23 mouse cellular contexts compared by ENCODE assay signal in the genomic region with DNA sequence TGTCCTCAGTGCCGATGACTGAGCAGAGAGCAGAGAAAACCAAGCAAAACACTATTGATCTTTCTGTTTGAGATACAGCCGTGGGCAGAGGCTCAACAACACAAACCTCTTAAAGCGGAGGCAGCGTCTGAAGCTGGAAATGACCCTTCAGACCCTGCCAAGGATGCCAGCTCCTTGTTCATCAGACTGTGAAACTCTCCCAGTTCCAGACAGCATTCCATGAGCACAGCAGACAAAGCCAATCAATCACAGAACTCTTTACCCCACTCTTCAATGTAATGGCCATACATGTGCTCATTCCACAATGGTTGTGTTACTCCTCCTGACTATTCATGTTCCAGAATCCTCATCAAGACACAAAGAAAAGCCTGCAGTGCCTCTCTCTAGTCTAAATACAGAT.
DNase-seq lines count a peak whose midpoint lies in the region; ATAC-seq lines count a peak whose summit lies in the region.
"Had no signal": no experiment of that assay in that cellular context is flagged by ENCODE, and none has a peak within 500 bp of the region (broad histone marks: within the 10 kb centered on the region; RNA-seq: fewer than 3 reads in every experiment).

No protein-coding gene starts in this region.

- H3K4me3 ChIP-seq in heart, embryonic 12.5 days = no peak overlapping the region
- H3K4me3 ChIP-seq in kidney, embryonic 15.5 days (replicated peaks) = peak overlapping the region; percentile 17
- H3K4me3 ChIP-seq: forebrain, embryonic 12.5 days; gastrocnemius, adult 2 months; hindbrain, embryonic 12.5 days; limb, embryonic 12.5 days; midbrain, embryonic 10.5 days had no signal

- H3K9me3 ChIP-seq in heart, embryonic 12.5 days (replicated peaks) = peaks cover 8% of the 10 kb centered on the region; the same call in 1 of the 2 replicates
- H3K9me3 ChIP-seq in kidney, embryonic 15.5 days (replicated peaks) = no peaks in the 10 kb centered on the region
- H3K9me3 ChIP-seq: forebrain, embryonic 12.5 days; hindbrain, embryonic 12.5 days had no signal

- H3K4me2 ChIP-seq in heart, embryonic 12.5 days = no peak overlapping the region
- H3K4me2 ChIP-seq in kidney, embryonic 15.5 days = peak overlapping the region; percentile 41
- H3K4me2 ChIP-seq: forebrain, embryonic 12.5 days; heart, embryonic 11.5 days; hindbrain, embryonic 12.5 days; limb, embryonic 12.5 days; liver, embryonic 11.5 days had no signal

- WGBS in heart, embryonic 12.5 days = 76% methylated on average over 4 of the region's 4 CpGs
- WGBS in kidney, embryonic 15.5 days = 28% methylated on average over 4 of the region's 4 CpGs

- no peaks in the 10 kb centered on the region for H3K27me3 ChIP-seq in heart, embryonic 12.5 days (replicated peaks)
- no peaks in the 10 kb centered on the region for H3K27me3 ChIP-seq in kidney, embryonic 15.5 days
- H3K27me3 ChIP-seq: forebrain, embryonic 12.5 days; hindbrain, embryonic 12.5 days; limb, embryonic 12.5 days had no signal

- peak; percentile 78 for DNase-seq in heart, adult 11 months
- DNase-seq in Muller cell, postnatal 12 days (ENCODE audit: inconsistent ontology term) = peak; percentile 47
- DNase-seq in kidney, postnatal 36 days = peak; percentile 9 to 26
- no peak for DNase-seq in embryo, embryonic 9.5 days (ENCODE audit: extremely low spot score)
- no peak for DNase-seq in urinary bladder, postnatal 36 days (ENCODE audit: low spot score in 2 of 2)
- DNase-seq: adrenal gland, postnatal 14 days; cerebellum, adult 9-10 months; gastrocnemius, adult 2 months; heart, postnatal 10 days; liver, postnatal 0 days; right cerebral cortex, postnatal 14 days; thymus, adult 2 months had no signal

- H3K4me1 ChIP-seq in heart, embryonic 12.5 days (replicated peaks) = no peaks in the 10 kb centered on the region
- H3K4me1 ChIP-seq in kidney, embryonic 15.5 days = peaks cover 11% of the 10 kb centered on the region; the same call in 1 of the 2 replicates
- H3K4me1 ChIP-seq: forebrain, embryonic 12.5 days; hindbrain, embryonic 12.5 days; midbrain, embryonic 10.5 days had no signal

- ATAC-seq in heart, embryonic 12.5 days (ENCODE audit: insufficient number of reproducible peaks, low FRiP score) = no peak
- ATAC-seq in kidney, embryonic 15.5 days (replicated peaks; ENCODE audit: low FRiP score) = peak; percentile 68
- ATAC-seq in erythroid progenitor cell, adult 5-6 weeks (replicated peaks; ENCODE audit: low FRiP score, poor library complexity, severe bottlenecking) = no peak
- ATAC-seq: liver, postnatal 0 days; lung, postnatal 0 days had no signal

- H3K27ac ChIP-seq in heart, embryonic 12.5 days (ENCODE audit: poor library complexity, severe bottlenecking) = no peak overlapping the region
- H3K27ac ChIP-seq in kidney, embryonic 15.5 days = peak overlapping the region; percentile 37
- H3K27ac ChIP-seq: forebrain, embryonic 12.5 days; gastrocnemius, adult 2 months; hindbrain, embryonic 12.5 days; limb, embryonic 12.5 days; midbrain, embryonic 10.5 days; stomach, postnatal 0 days had no signal

- H3K9ac ChIP-seq in heart, embryonic 12.5 days = no peak overlapping the region
- H3K9ac ChIP-seq in kidney, embryonic 15.5 days = no peak overlapping the region
- H3K9ac ChIP-seq: forebrain, embryonic 12.5 days; hindbrain, embryonic 12.5 days; limb, embryonic 12.5 days; liver, postnatal 0 days had no signal

- H3K36me3 ChIP-seq in heart, embryonic 12.5 days = no peaks in the 10 kb centered on the region
- H3K36me3 ChIP-seq in kidney, embryonic 15.5 days = no peaks in the 10 kb centered on the region
- H3K36me3 ChIP-seq: forebrain, embryonic 12.5 days; hindbrain, embryonic 12.5 days; limb, embryonic 12.5 days; midbrain, embryonic 10.5 days had no signal

Comparison
In these comparisons a context has a peak if more than half of its experiments do, and no peak if none do; other contexts are left out.
1. DNase-seq: peak in heart, adult 11 months (single experiment), Muller cell, postnatal 12 days (single experiment) and kidney, postnatal 36 days (2 of 2); none in embryo, embryonic 9.5 days (single experiment) and urinary bladder, postnatal 36 days (0 of 2).